Mouse (Mus musculus): ENCODE measurements around the gene Atad5. TPM values are rescaled to one million over a fixed set of nuclear protein-coding genes. Genes with fewer than 3 reads are reported as not detected.

The Atad5 gene
- 1.7 TPM for polyA plus RNA-seq (2014; fragmentation: Illumina TruSeq; extraction: RNeasy Lipid Tissue Mini Kit (QIAGEN cat#74804); ENCODE audit: low read depth, low replicate concordance)

GRCm38 (mm10) chr11:80088917-80089816, at the start of gene Atad5:
Gene Atad5 (plus strand): TSS chr11:80089400.

GRCm38 (mm10) chr11:80080826-80081728, 8.1 kb upstream of the Atad5 start, which contains the start of gene Crlf3:
Gene Crlf3 (minus strand): TSS chr11:80080991.

GRCm38 (mm10) chr11:80141825-80142521, 52.8 kb downstream of the Atad5 start, which contains the start of gene Tefm:
Gene Tefm (minus strand): TSS chr11:80142175.

GRCm38 (mm10) chr11:80153857-80154495, 64.8 kb downstream of the Atad5 start, which contains the start of gene Adap2:
Gene Adap2 (plus strand): TSS chr11:80154105.

GRCm38 (mm10) chr11:80183705-80184255, 94.6 kb downstream of the Atad5 start, which contains the start of gene Rnf135:
Gene Rnf135 (plus strand): TSS chr11:80183851.

Other genes with a start within 250 kb of the Atad5 start
- gene Utp6, start 127.0 kb upstream of the Atad5 start, polyA plus RNA-seq (2014; fragmentation: Illumina TruSeq; extraction: RNeasy Lipid Tissue Mini Kit (QIAGEN cat#74804); ENCODE audit: low read depth, low replicate concordance) = 24.3 TPM
- gene Suz12, start 96.3 kb upstream of the Atad5 start, polyA plus RNA-seq (2014; fragmentation: Illumina TruSeq; extraction: RNeasy Lipid Tissue Mini Kit (QIAGEN cat#74804); ENCODE audit: low read depth, low replicate concordance) = 36.8 TPM
- 8.9 TPM for gene Crlf3, start 8.4 kb upstream of the Atad5 start, polyA plus RNA-seq (2014; fragmentation: Illumina TruSeq; extraction: RNeasy Lipid Tissue Mini Kit (QIAGEN cat#74804); ENCODE audit: low read depth, low replicate concordance)
- 22.6 TPM for gene Tefm, start 52.8 kb downstream of the Atad5 start, polyA plus RNA-seq (2014; fragmentation: Illumina TruSeq; extraction: RNeasy Lipid Tissue Mini Kit (QIAGEN cat#74804); ENCODE audit: low read depth, low replicate concordance)
- gene Adap2, start 64.7 kb downstream of the Atad5 start, polyA plus RNA-seq (2014; fragmentation: Illumina TruSeq; extraction: RNeasy Lipid Tissue Mini Kit (QIAGEN cat#74804); ENCODE audit: low read depth, low replicate concordance) = 11.0 TPM
- 8.7 TPM for gene Rnf135, start 94.5 kb downstream of the Atad5 start, polyA plus RNA-seq (2014; fragmentation: Illumina TruSeq; extraction: RNeasy Lipid Tissue Mini Kit (QIAGEN cat#74804); ENCODE audit: low read depth, low replicate concordance)
- gene Rhot1, start 119.6 kb downstream of the Atad5 start, polyA plus RNA-seq (2014; fragmentation: Illumina TruSeq; extraction: RNeasy Lipid Tissue Mini Kit (QIAGEN cat#74804); ENCODE audit: low read depth, low replicate concordance) = 58.1 TPM
- not detected for gene Rhbdl3, start 211.5 kb downstream of the Atad5 start, polyA plus RNA-seq (2014; fragmentation: Illumina TruSeq; extraction: RNeasy Lipid Tissue Mini Kit (QIAGEN cat#74804); ENCODE audit: low read depth, low replicate concordance)

Measured in liver, adult 10 weeks (tissue).